ENCODE assay signal across 31 mouse cellular contexts in the genomic region with DNA sequence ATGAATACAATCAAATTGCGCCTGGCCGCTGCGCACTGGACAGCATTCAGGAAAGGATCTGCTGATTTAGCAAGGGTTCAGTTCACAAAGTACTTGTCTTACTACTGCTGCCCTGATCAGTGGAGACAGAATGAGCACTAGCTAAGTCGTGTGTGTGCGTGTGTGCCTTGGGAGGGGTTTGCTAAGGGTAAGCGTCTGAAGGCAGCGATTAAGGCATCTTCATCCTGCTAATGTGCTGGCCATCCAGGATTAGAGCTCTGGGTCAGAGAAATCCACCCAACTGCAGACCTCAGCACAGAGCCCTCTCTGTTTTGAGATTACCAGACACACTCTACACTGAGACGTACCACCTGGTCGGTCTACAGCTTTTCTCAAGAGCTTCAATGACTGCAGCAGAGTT. TPM values are rescaled to one million over a fixed set of nuclear protein-coding genes. Genes with fewer than 3 reads are reported as not detected.
"Had no signal": no experiment of that assay in that cellular context is flagged by ENCODE, and none has a peak within 500 bp of the region (broad histone marks: within the 10 kb centered on the region; RNA-seq: fewer than 3 reads in every experiment).

No protein-coding gene starts in this region.

- H3K4me1 ChIP-seq: heart, embryonic 12.5 days; hindbrain, embryonic 10.5 days; hindbrain, embryonic 12.5 days; limb, embryonic 13.5 days; limb, embryonic 15.5 days had no signal

- H3K27me3 ChIP-seq: heart, embryonic 12.5 days; hindbrain, embryonic 12.5 days; limb, embryonic 13.5 days; limb, embryonic 15.5 days had no signal

- H3K9ac ChIP-seq: heart, embryonic 12.5 days; hindbrain, embryonic 12.5 days; hindbrain, embryonic 14.5 days; limb, embryonic 13.5 days; limb, embryonic 15.5 days had no signal

- H3K4me3 ChIP-seq: gastrocnemius, adult 2 months; heart, adult 2 months; heart, embryonic 12.5 days; hindbrain, embryonic 10.5 days; hindbrain, embryonic 12.5 days; layer of hippocampus, adult 2 months; left cerebral cortex, adult 2 months; limb, embryonic 13.5 days; limb, embryonic 15.5 days had no signal

- H3K36me3 ChIP-seq: heart, embryonic 12.5 days; hindbrain, embryonic 10.5 days; hindbrain, embryonic 12.5 days; limb, embryonic 13.5 days; limb, embryonic 15.5 days had no signal

- H3K9me3 ChIP-seq: hindbrain, embryonic 12.5 days; limb, embryonic 15.5 days had no signal

- H3K4me2 ChIP-seq: heart, embryonic 12.5 days; hindbrain, embryonic 12.5 days; hindbrain, embryonic 14.5 days; limb, embryonic 13.5 days; limb, embryonic 15.5 days had no signal

- H3K27ac ChIP-seq: gastrocnemius, adult 2 months; heart, adult 2 months; hindbrain, embryonic 10.5 days; hindbrain, embryonic 12.5 days; hindbrain, embryonic 14.5 days; layer of hippocampus, adult 2 months; left cerebral cortex, adult 2 months; limb, embryonic 13.5 days; limb, embryonic 15.5 days had no signal

- ATAC-seq: forebrain, embryonic 16.5 days; hindbrain, embryonic 16.5 days; inflammation-experienced regulatory T-cells, adult 6 months; intestine, postnatal 0 days had no signal

- DNase-seq: gastrocnemius, adult 2 months; gastrocnemius, postnatal 10 days; gastrocnemius, postnatal 25 days; heart, adult 2 months; heart, postnatal 10 days; heart, postnatal 4 days; kidney, adult 18-20 months; kidney, adult 8-10 months; kidney, postnatal 10 days; kidney, postnatal 25 days; kidney, postnatal 4 days; left cerebral cortex, postnatal 4 days had no signal

RNA-seq across cellular contexts. Expression of a gene that starts 2.2 kb away (rescaled TPM):
- polyA plus RNA-seq: forebrain, embryonic 16.5 days; heart, adult 2 months; heart, embryonic 12.5 days; heart, embryonic 14.5 days; heart, embryonic 16.5 days; hindbrain, embryonic 10.5 days; hindbrain, embryonic 12.5 days; hindbrain, embryonic 14.5 days; inflammation-experienced regulatory T-cells, adult 6 months; intestine, postnatal 0 days; kidney, embryonic 14.5 days; kidney, embryonic 16.5 days; limb, embryonic 11.5 days; limb, embryonic 13.5 days; limb, embryonic 15.5 days; liver, adult 2 months had no signal

RNA-seq across cellular contexts. Expression of a gene that starts 48.7 kb away (rescaled TPM):
- polyA plus RNA-seq: forebrain, embryonic 16.5 days; frontal cortex, adult 2 months; heart, embryonic 12.5 days; heart, embryonic 14.5 days; hindbrain, embryonic 10.5 days; hindbrain, embryonic 12.5 days; hindbrain, embryonic 14.5 days; limb, embryonic 13.5 days; liver, adult 2 months had no signal
